Mouse (Mus musculus) testis, adult 2 months (tissue): ENCODE results near the gene Prdm1.

ENCODE experiments used
- CTCF ChIP-seq: fragments of 200-500 bp; IDR thresholded peaks from 2 replicates; pipeline ENCODE4 v1.5.1; 2012; ENCODE audit warnings: low read depth, mild to moderate bottlenecking, inconsistent platforms, low read length, moderate library complexity; ENCODE audit not compliant: control insufficient read depth, insufficient read depth, insufficient replicate concordance
- POLR2A ChIP-seq: fragments of 200-500 bp; IDR thresholded peaks from 2 replicates; pipeline ENCODE4 v1.6.1; 2012; ENCODE audit warnings: low read depth, mild to moderate bottlenecking, inconsistent platforms, low read length, moderate library complexity; ENCODE audit not compliant: control insufficient read depth

DNA sequence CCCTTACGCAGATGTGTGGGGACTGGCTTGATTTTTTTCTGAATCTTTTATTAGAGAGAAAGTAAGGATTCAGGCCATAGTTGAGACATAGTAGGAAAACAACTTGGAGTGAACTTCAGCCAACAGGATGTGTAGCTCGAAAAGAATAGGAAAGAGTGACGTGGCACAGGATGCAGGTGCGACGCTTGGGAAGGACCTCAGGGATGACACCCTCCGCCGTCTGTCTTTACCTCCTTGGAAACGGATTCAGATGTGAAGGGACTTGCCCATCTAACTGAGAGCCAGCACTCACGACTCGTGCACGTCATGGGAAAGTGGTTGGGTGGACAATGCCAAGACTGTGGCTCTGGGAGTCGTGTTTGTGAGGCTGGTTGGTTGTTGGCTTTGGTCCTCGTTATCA is 25.4 kb downstream of the Prdm1 start:
- TF ChIP-seq CTCF (no peak), POLR2A (no peak)
